Mouse (Mus musculus) liver, embryonic 16.5 days (tissue): ENCODE measurements around the gene Tmem74b. TPM values are rescaled to one million over a fixed set of nuclear protein-coding genes. Genes with fewer than 3 reads are reported as not detected.
A peak's percentile ranks its signal among the peaks of the same experiment; 100 is the strongest.

ENCODE experiments used
- ATAC-seq: fragments of 200-750 bp; cut with Nextera tagmentation; 2 replicates; pipeline ENCODE4 v1.8.0; 2017; ENCODE audit warnings: low read depth, mild to moderate bottlenecking, moderate number of reproducible peaks, moderate library complexity
- H3K27ac ChIP-seq: fragments of 300-500 bp; sonication (generic); 2 replicates; pipeline ENCODE4 v1.5.1; 2014; ENCODE audit warnings: mild to moderate bottlenecking, low read length
- H3K27me3 ChIP-seq: fragments of 300-500 bp; sonication (generic); 2 replicates; pipeline ENCODE4 v1.6.1; 2014; ENCODE audit warnings: low read depth, low read length, mixed read lengths; ENCODE audit not compliant: control insufficient read depth, insufficient read depth
- H3K36me3 ChIP-seq: fragments of 300-500 bp; sonication (generic); 2 replicates; pipeline ENCODE4 v1.6.1; 2014; ENCODE audit warnings: mild to moderate bottlenecking; ENCODE audit not compliant: control insufficient read depth, insufficient read depth
- H3K4me1 ChIP-seq: fragments of 300-500 bp; sonication (generic); 2 replicates; pipeline ENCODE4 v1.6.1; 2014; ENCODE audit warnings: low read depth, low read length, mixed read lengths; ENCODE audit not compliant: control insufficient read depth
- H3K4me2 ChIP-seq: fragments of 300-500 bp; sonication (generic); 2 replicates; pipeline ENCODE4 v1.6.1; 2014; ENCODE audit warnings: low read depth, low read length, mixed read lengths
- H3K4me3 ChIP-seq: fragments of 300-500 bp; sonication (generic); 2 replicates; pipeline ENCODE4 v1.5.1; 2014; ENCODE audit warnings: low read depth, mild to moderate bottlenecking, low read length
- H3K9ac ChIP-seq: fragments of 300-500 bp; sonication (generic); 2 replicates; pipeline ENCODE4 v1.6.1; 2014; ENCODE audit warnings: low read depth, low read length
- H3K9me3 ChIP-seq: fragments of 300-500 bp; sonication (generic); replicated peaks from 2 replicates; pipeline ENCODE4 v1.6.1; 2016; ENCODE audit warnings: low read length; ENCODE audit not compliant: control insufficient read depth
- WGBS: fragments of 180-500 bp; shearing (Covaris S2); extraction: QIAGEN DNeasy Blood & Tissue Kit; methylation state at CpG from one replicate; pipeline ENCODE4 v1.1.7; 2014; ENCODE audit not compliant: insufficient replicate concordance; 5-methylcytosine and 5-hydroxymethylcytosine counted together
- polyA plus RNA-seq: library from polyadenylated mRNA; unstranded; fragments of >200 nt; fragmentation: Nextera tagmentation; extraction: Ambion mirVana; gene quantifications from 2 replicates; pipeline ENCODE4 v1.2.1, GENCODE M21; 2015

The Tmem74b gene
- 0.11 TPM in 1 of 2 replicates, not detected in the other for polyA plus RNA-seq

DNA sequence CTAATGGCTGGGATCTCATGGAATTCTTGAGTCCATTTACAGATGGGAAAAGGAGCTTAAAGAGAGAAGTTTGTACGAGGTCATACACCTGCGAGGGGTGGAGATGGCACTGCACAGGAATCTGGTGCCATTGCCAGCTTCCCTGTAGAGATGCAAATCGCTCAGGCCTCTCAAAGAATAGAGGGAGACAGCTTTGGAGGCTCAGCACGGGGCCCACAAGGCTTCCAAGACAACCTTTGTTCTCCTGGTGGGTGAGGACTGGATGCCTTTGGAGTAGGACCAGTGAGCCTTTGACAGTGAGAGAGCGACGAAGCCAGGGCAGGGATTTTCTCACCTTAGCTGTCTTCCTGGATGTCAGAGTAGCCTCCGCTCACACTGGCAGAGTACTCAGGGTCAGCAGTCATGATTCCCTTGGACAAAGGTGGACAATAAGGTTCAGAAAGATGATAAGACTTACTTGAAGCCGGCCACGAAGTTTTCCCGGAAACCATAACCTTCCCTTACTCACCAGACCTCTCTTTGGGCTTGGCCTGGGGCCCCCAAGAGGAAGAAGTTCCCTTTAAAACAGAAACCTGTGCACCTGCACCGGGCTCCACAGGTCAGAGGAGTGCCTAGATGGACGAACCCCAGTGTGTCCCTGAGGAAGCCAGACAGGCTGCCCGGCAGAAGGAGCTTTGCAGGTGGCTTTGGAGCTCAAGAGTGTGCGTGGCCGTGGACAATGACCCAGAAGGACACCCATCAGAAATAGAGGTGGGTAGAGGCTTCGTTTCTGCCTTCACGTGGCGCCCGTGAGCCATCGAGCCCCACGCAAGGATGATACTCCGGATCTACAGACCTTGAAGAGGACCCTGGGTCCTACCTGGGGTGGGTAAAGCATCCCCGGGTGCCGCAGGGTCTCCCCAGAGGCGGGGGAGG is at the start of gene Tmem74b:
Gene Tmem74b, plus strand, starts transcription at position 778 of the 915 bp plus-strand sequence.
- H3K27me3 ChIP-seq, result peaks cover 47% of the 10 kb centered on the region
- peak within 1 kb of the TSS; percentile 72 for H3K4me2 ChIP-seq
- H3K36me3 ChIP-seq, result no peaks in the 10 kb centered on the region
- H3K9ac ChIP-seq, result no peak within 1 kb of the TSS
- no peaks in the 10 kb centered on the region for H3K9me3 ChIP-seq
- no peaks in the 10 kb centered on the region; the same call in 1 of the 2 replicates for H3K4me1 ChIP-seq
- no peak for ATAC-seq
- H3K4me3 ChIP-seq, result peak within 1 kb of the TSS; percentile 48
- no peak within 1 kb of the TSS for H3K27ac ChIP-seq
- 5% methylated on average over 25 of the region's 25 CpGs for WGBS

DNA sequence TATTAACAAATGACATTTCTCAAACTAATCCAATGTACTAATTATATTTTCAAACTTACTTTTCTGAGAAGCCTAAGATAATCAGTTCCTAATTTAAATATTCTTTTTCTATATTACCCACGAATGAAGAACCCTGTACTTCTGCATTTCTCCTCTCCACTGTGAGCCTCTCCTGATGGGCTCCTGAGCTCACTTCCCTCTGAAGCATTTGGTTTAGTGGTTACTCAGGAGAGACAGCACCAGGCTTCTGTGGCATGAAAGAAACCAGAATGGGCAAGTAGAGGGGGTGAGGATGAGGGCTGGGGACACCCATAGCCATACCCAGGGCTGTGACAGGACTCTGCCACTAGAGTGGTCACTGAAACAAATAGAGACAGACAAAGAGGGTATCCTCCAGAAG is 49.8 kb upstream of the Tmem74b start:
- no peak overlapping the region for H3K27ac ChIP-seq
- no peak overlapping the region for H3K4me2 ChIP-seq
- H3K36me3 ChIP-seq, result no peaks in the 10 kb centered on the region
- no peaks in the 10 kb centered on the region for H3K9me3 ChIP-seq
- no peak overlapping the region for H3K4me3 ChIP-seq
- no peaks in the 10 kb centered on the region for H3K27me3 ChIP-seq
- WGBS, result 4% methylated on average over 1 of the region's 1 CpGs
- no peak overlapping the region for H3K9ac ChIP-seq
- ATAC-seq, result no peak
- H3K4me1 ChIP-seq, result no peaks in the 10 kb centered on the region

GRCm38 (mm10) chr2:151668433-151668832 is 33.4 kb upstream of the Tmem74b start, which contains the start of gene Rad21l:
Rad21l (minus strand) TSS chr2:151668533.
- no peaks in the 10 kb centered on the region for H3K4me1 ChIP-seq
- 44% methylated on average over 3 of the region's 3 CpGs for WGBS

DNA sequence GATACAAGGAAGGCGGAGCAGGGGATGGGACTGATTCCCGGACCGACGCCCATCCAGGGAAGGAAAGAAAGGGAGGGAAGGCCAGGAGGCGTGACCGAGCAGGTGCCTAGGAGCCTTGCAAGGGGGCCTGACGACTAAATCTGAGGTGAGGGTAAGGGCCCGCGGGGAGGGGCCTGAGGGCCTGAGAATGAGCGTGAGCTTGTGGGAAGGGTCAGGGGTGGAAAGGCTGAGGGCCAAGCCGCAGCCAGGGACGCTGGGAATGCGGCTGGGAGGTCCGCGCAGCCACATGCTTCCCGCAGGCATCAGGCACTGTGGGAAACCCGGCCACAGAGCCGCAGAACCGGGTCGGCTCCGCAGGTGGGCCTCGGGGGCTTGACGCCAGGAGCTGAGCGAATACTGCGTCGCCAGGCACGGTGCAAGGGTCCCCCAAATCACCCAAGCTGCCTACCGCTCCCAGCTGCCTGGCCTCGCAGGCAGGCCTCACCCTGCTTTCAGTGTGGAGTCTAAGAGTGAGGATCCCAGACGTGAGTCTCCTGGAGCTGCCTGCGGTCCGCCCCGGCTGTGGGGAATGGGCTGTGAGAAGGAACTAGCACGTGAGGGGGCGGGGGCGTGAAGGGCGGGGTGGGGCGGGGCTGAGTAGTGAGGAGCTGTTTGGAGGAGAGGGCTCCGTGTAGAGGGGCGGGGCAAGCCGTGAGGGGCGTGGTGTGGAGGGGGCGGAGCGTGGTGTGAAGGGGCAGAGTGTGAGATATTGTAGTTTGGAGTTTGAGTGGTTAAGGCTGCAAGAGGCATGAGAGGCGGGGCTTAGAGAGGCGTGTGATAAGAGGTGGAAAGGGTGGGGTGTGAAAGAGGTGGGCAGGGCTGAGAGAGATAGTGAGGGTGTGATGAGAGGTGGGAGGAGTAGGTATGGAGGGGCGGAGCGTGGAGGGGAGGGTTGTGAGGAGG is 31.5 kb upstream of the Tmem74b start:
- Histone ChIP-seq H3K36me3 (no peaks in the 10 kb centered on the region), H3K27ac (no peak overlapping the region), H3K27me3 (no peaks in the 10 kb centered on the region; the same call in 1 of the 2 replicates), H3K4me2 (no peak overlapping the region), H3K9me3 (no peaks in the 10 kb centered on the region), H3K4me1 (no peaks in the 10 kb centered on the region), H3K9ac (no peak overlapping the region), H3K4me3 (no peak overlapping the region)
- ATAC-seq, result peak; percentile 66
- WGBS, result 37% methylated on average over 42 of the region's 48 CpGs

More at GRCm38 (mm10) chr2:151668433-151668832, 33.4 kb upstream of the Tmem74b start, which contains the start of gene Rad21l:
- Histone ChIP-seq H3K36me3 (no peaks in the 10 kb centered on the region), H3K4me2 (no peak within 1 kb of the TSS), H3K4me3 (no peak within 1 kb of the TSS), H3K9me3 (no peaks in the 10 kb centered on the region), H3K27me3 (no peaks in the 10 kb centered on the region; the same call in 1 of the 2 replicates), H3K9ac (no peak within 1 kb of the TSS), H3K27ac (no peak within 1 kb of the TSS)
- ATAC-seq, result no peak

- H3K9ac ChIP-seq, result no peak overlapping the region
Measured at GRCm38 (mm10) chr2:151670968-151671329, 30.9 kb upstream of the Tmem74b start.

GRCm38 (mm10) chr2:151676234-151676633 is 25.6 kb upstream of the Tmem74b start:
- no peaks in the 10 kb centered on the region for H3K4me1 ChIP-seq
- no peaks in the 10 kb centered on the region for H3K36me3 ChIP-seq
- no peak overlapping the region for H3K4me3 ChIP-seq
- ATAC-seq, result no peak
- H3K27ac ChIP-seq, result no peak overlapping the region
- H3K9ac ChIP-seq, result no peak overlapping the region
- no peaks in the 10 kb centered on the region for H3K9me3 ChIP-seq
- no peak overlapping the region for H3K4me2 ChIP-seq
- no peaks in the 10 kb centered on the region for H3K27me3 ChIP-seq
- 34% methylated on average over 2 of the region's 2 CpGs for WGBS

More at GRCm38 (mm10) chr2:151670968-151671329, 30.9 kb upstream of the Tmem74b start:
- no peaks in the 10 kb centered on the region for H3K4me1 ChIP-seq
- H3K27me3 ChIP-seq, result no peaks in the 10 kb centered on the region; the same call in 1 of the 2 replicates
- no peaks in the 10 kb centered on the region for H3K9me3 ChIP-seq
- 62% methylated on average over 1 of the region's 1 CpGs for WGBS
- no peak overlapping the region for H3K27ac ChIP-seq
- no peak overlapping the region for H3K4me3 ChIP-seq
- H3K4me2 ChIP-seq, result no peak overlapping the region
- no peaks in the 10 kb centered on the region for H3K36me3 ChIP-seq
- no peak for ATAC-seq

GRCm38 (mm10) chr2:151682357-151682756 is 19.5 kb upstream of the Tmem74b start:
- no peak overlapping the region for H3K27ac ChIP-seq
- WGBS, result 47% methylated on average over 3 of the region's 3 CpGs
- no peaks in the 10 kb centered on the region for H3K4me1 ChIP-seq
- no peaks in the 10 kb centered on the region for H3K36me3 ChIP-seq
- no peaks in the 10 kb centered on the region for H3K9me3 ChIP-seq
- no peaks in the 10 kb centered on the region for H3K27me3 ChIP-seq
- H3K4me2 ChIP-seq, result no peak overlapping the region
- no peak for ATAC-seq
- H3K9ac ChIP-seq, result no peak overlapping the region
- H3K4me3 ChIP-seq, result no peak overlapping the region

GRCm38 (mm10) chr2:151682976-151683375 is 18.8 kb upstream of the Tmem74b start:
- ATAC-seq, result no peak
- 64% methylated on average over 4 of the region's 4 CpGs for WGBS
- Histone ChIP-seq H3K9me3 (no peaks in the 10 kb centered on the region), H3K4me3 (no peak overlapping the region), H3K4me2 (no peak overlapping the region), H3K36me3 (no peaks in the 10 kb centered on the region), H3K4me1 (no peaks in the 10 kb centered on the region), H3K27ac (no peak overlapping the region), H3K9ac (no peak overlapping the region), H3K27me3 (no peaks in the 10 kb centered on the region)
